Mouse (Mus musculus) lung, postnatal 0 days (tissue): ENCODE results near the gene Abraxas2. TPM values are rescaled to one million over a fixed set of nuclear protein-coding genes. Genes with fewer than 3 reads are reported as not detected.

Experiments
- ATAC-seq: fragments of 200-750 bp; cut with Nextera tagmentation; 2 replicates; pipeline ENCODE4 v1.8.0; 2017; ENCODE audit warnings: moderate library complexity
- DNase-seq: peaks from one replicate; pipeline ENCODE4 v3.0.0-alpha.2; 2016; ENCODE audit warnings: low spot score
- H3K27ac ChIP-seq: fragments of 300-500 bp; sonication (generic); 2 replicates; pipeline ENCODE4 v1.5.1; 2014; ENCODE audit warnings: antibody characterized with exemption, mild to moderate bottlenecking, low read length, mixed read lengths
- H3K27me3 ChIP-seq: fragments of 300-500 bp; sonication (generic); replicated peaks from 2 replicates; pipeline ENCODE4 v1.6.1; 2014; ENCODE audit warnings: low read length, mixed read lengths; ENCODE audit not compliant: insufficient read depth
- H3K36me3 ChIP-seq: fragments of 300-500 bp; sonication (generic); 2 replicates; pipeline ENCODE4 v1.6.1; 2014; ENCODE audit warnings: low read length, mixed read lengths; ENCODE audit not compliant: insufficient read depth
- H3K4me1 ChIP-seq: fragments of 300-500 bp; sonication (generic); 2 replicates; pipeline ENCODE4 v1.6.1; 2014; ENCODE audit warnings: antibody characterized with exemption, low read depth, low read length, mixed read lengths; ENCODE audit not compliant: insufficient read depth
- H3K4me2 ChIP-seq: fragments of 300-500 bp; sonication (generic); replicated peaks from 2 replicates; pipeline ENCODE4 v1.6.1; 2014; ENCODE audit warnings: low read depth, mild to moderate bottlenecking, low read length, moderate library complexity, mixed read lengths
- H3K4me3 ChIP-seq: fragments of 300-500 bp; sonication (generic); 2 replicates; pipeline ENCODE4 v1.5.1; 2014; ENCODE audit warnings: low read depth, low read length
- H3K9ac ChIP-seq: fragments of 300-500 bp; sonication (generic); replicated peaks from 2 replicates; pipeline ENCODE4 v1.6.1; 2014; ENCODE audit warnings: low read depth, mild to moderate bottlenecking
- H3K9me3 ChIP-seq: fragments of 300-500 bp; sonication (generic); 2 replicates; pipeline ENCODE4 v1.6.1; 2016; ENCODE audit warnings: low read length, mixed read lengths
- CTCF ChIP-seq: IDR thresholded peaks from 2 replicates; pipeline ENCODE4 v1.5.1; 2016; ENCODE audit warnings: antibody characterized with exemption, mild to moderate bottlenecking
- EP300 ChIP-seq: IDR thresholded peaks from 2 replicates; pipeline ENCODE4 v1.6.1; 2016; ENCODE audit warnings: antibody characterized with exemption, mild to moderate bottlenecking, control low read depth
- WGBS: fragments of 180-500 bp; shearing (Covaris S2); extraction: QIAGEN DNeasy Blood & Tissue Kit; methylation state at CpG from one replicate; pipeline ENCODE4 v1.1.7; 2014; 5-methylcytosine and 5-hydroxymethylcytosine counted together
- polyA plus RNA-seq: library from polyadenylated mRNA; unstranded; fragments of >200 nt; fragmentation: Nextera tagmentation; extraction: Ambion mirVana; gene quantifications from 2 replicates; pipeline ENCODE4 v1.2.1, GENCODE M21; 2015

The Abraxas2 gene
- polyA plus RNA-seq, 1 experiment from 2014 or later: 26.7 TPM

- Histone ChIP-seq H3K27me3 (no peaks in the 10 kb centered on the region), H3K4me3 (no peak overlapping the region), H3K9ac (no peak overlapping the region), H3K4me1 (no peaks in the 10 kb centered on the region), H3K27ac (no peak overlapping the region), H3K9me3 (no peaks in the 10 kb centered on the region), H3K36me3 (peaks cover 42% of the 10 kb centered on the region), H3K4me2 (no peak overlapping the region)
- no peak for TF ChIP-seq CTCF
- no peak for TF ChIP-seq EP300
- 83% methylated on average over 2 of the region's 2 CpGs for WGBS
- DNase-seq: no peak
- ATAC-seq: no peak
These were observed 14.0 kb downstream of the Abraxas2 start for GRCm38 (mm10) chr7:132873043-132873442.

GRCm38 (mm10) chr7:132875391-132876086 lies 16.5 kb downstream of the Abraxas2 start:
- DNase-seq: no peak
- Histone ChIP-seq H3K4me1 (no peaks in the 10 kb centered on the region), H3K36me3 (peaks cover 49% of the 10 kb centered on the region), H3K9me3 (no peaks in the 10 kb centered on the region), H3K27ac (no peak overlapping the region), H3K27me3 (no peaks in the 10 kb centered on the region), H3K9ac (no peak overlapping the region), H3K4me3 (no peak overlapping the region), H3K4me2 (no peak overlapping the region)
- ATAC-seq: no peak
- 90% methylated on average over 2 of the region's 2 CpGs for WGBS
- TF ChIP-seq EP300: no peak
- no peak for TF ChIP-seq CTCF

DNA sequence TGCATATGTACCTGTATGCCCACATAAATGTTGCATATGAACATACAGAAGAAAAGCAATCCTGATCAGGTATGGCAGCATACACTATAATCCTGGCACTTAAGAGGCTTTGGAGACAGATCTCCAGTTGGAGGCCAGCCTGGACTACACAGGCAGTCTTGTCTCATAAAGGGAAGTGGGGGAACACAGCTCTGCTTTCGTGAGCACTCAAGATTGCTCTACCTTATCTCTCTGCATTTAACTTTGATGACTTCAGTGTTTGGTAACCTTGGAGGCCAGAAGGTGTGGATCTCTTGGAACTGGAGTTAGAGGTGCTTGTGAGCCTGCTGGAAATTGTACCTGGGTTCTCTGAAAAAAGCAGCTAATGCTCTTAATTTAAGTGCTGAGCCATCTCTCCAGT lies 21.3 kb downstream of the Abraxas2 start:
- Histone ChIP-seq H3K9me3 (no peaks in the 10 kb centered on the region), H3K36me3 (peaks cover 51% of the 10 kb centered on the region; the same call in 1 of the 2 replicates), H3K27me3 (no peaks in the 10 kb centered on the region), H3K4me1 (no peaks in the 10 kb centered on the region), H3K27ac (no peak overlapping the region), H3K4me2 (no peak overlapping the region), H3K4me3 (no peak overlapping the region), H3K9ac (no peak overlapping the region)
- 80% methylated on average over 1 of the region's 1 CpGs for WGBS
- TF ChIP-seq EP300 (no peak), CTCF (no peak)
- DNase-seq (no peak), ATAC-seq (no peak)

DNA sequence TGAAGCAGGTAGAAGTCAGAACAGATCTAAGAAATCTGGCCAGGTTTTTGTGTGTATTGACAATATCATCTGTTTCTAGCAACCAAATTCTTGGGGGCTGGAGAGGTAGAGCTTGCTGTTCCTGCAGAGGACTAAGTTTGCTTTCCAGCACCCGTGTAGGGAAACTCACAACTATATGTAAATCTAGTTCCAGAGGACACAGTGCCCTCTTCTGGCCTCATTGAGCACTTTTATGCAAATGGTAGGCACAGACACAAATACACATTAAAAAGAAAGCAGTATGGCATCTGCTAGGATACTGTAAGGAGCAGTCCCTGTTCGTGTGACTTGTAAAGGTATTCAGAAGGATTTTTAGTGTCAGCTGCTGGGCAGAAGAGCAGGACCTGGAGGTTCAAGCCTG lies 23.3 kb downstream of the Abraxas2 start:
- peaks cover 36% of the 10 kb centered on the region; the same call in 1 of the 2 replicates for H3K36me3 ChIP-seq
- no peak overlapping the region for H3K4me2 ChIP-seq
- ATAC-seq: no peak
- no peak overlapping the region for H3K9ac ChIP-seq
- no peak overlapping the region for H3K4me3 ChIP-seq
- TF ChIP-seq EP300 (no peak), CTCF (peak; percentile 50)
- H3K9me3 ChIP-seq: no peaks in the 10 kb centered on the region
- WGBS: 50% methylated on average over 2 of the region's 2 CpGs
- H3K27me3 ChIP-seq: no peaks in the 10 kb centered on the region
- H3K4me1 ChIP-seq: no peaks in the 10 kb centered on the region
- H3K27ac ChIP-seq: no peak overlapping the region
- DNase-seq: peak; percentile 13

DNA sequence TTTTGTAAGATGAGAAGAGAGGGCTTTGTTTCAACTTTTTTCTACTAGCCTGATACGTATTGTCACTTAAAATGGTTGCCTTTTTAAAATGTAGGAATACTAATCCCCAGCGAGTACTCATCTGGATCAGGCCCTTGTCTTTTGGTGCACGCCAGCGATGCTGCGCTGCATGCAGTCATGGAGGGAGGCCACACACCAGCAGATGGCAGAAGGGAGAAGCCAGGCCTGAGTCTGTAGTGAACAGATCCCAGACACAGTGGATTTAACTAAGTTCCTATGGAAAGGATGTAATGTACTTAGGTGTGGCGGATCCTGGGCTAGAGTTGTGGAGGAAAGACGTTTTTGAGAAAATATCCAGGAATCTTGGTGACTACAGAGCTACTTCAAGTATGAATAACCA lies 25.0 kb downstream of the Abraxas2 start:
- no peak for ATAC-seq
- WGBS: 92% methylated on average over 7 of the region's 7 CpGs
- TF ChIP-seq EP300 (no peak), CTCF (peak; percentile 58)
- H3K27me3 ChIP-seq: no peaks in the 10 kb centered on the region
- no peak for DNase-seq
- no peaks in the 10 kb centered on the region for H3K9me3 ChIP-seq
- H3K4me2 ChIP-seq: no peak overlapping the region
- H3K27ac ChIP-seq: no peak overlapping the region
- H3K4me3 ChIP-seq: no peak overlapping the region
- H3K9ac ChIP-seq: no peak overlapping the region
- no peaks in the 10 kb centered on the region for H3K4me1 ChIP-seq
- peaks cover 30% of the 10 kb centered on the region; the same call in 1 of the 2 replicates for H3K36me3 ChIP-seq

DNA sequence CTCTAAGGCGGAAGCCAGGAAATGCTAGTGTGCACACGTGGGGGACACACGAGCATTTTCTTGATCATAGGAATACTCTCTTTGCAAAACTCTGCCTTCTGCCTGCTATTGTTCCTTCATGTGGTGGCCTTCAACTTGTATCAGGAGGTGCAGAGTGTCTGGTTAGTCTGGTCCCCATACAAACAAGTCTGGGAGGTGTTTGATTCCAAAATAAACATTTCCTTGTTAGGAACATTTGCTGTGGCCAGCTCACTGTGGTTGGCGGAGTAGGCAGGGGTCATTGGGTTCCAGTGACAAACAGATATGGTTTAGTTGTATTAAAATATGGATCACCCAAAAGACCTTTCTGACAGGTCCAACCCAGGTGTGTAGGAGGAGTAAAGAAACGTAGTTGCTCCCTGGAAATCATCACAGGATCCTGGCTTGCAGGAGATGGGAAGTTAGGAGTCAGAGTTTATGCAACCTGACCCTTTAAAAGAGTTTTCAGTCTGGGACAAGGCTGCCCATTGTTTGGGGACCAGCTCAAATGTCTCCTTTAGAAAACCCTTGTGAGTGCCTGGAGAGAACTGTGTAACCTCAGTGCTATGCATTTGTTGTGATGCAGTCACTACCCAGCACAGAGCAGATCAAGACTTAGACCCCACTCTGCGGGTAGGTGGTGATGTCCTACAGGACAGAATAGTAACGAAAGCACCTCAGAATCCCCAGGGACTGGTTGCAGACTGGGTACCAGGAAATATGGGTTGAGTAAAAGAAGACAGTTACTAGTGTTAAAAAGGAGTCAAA lies 28.2 kb downstream of the Abraxas2 start:
- peak; percentile 11 for DNase-seq
- peak; percentile 26; the same call in 1 of the 2 replicates for ATAC-seq
- H3K27ac ChIP-seq: no peak overlapping the region

More for the DNA sequence above, 28.2 kb downstream of the Abraxas2 start:
- no peak for TF ChIP-seq CTCF
- TF ChIP-seq EP300: no peak
- Histone ChIP-seq H3K27me3 (no peaks in the 10 kb centered on the region), H3K4me1 (no peaks in the 10 kb centered on the region), H3K4me3 (no peak overlapping the region), H3K9ac (no peak overlapping the region), H3K9me3 (no peaks in the 10 kb centered on the region), H3K4me2 (no peak overlapping the region), H3K36me3 (peaks cover 11% of the 10 kb centered on the region; the same call in 1 of the 2 replicates)
- WGBS: 45% methylated on average over 7 of the region's 7 CpGs
